Mouse (Mus musculus): Measurements from ENCODE around the gene Foxr2.
A peak's percentile ranks its signal among the peaks of the same experiment; 100 is the strongest.

Foxr2 gene

GRCm38 (mm10) chrX:153118486-153118885, at the start of gene Foxr2:
Gene Foxr2, plus strand, starts transcription at chrX:153118786.
- no peak for DNase-seq

GRCm38 (mm10) chrX:153119013-153119412, 427 bp downstream of the Foxr2 start:
- no peak for DNase-seq

GRCm38 (mm10) chrX:153139734-153140515, 21.3 kb downstream of the Foxr2 start, which contains the start of gene Rragb:
Gene Rragb, plus strand, starts transcription at chrX:153139981.
- peak; percentile 89 to 94 for DNase-seq

- DNase-seq: no peak
Observed at GRCm38 (mm10) chrX:153142656-153143055, 24.1 kb downstream of the Foxr2 start.

GRCm38 (mm10) chrX:153151766-153152165, 33.2 kb downstream of the Foxr2 start:
- DNase-seq: no peak

GRCm38 (mm10) chrX:153155322-153155721, 36.7 kb downstream of the Foxr2 start:
- DNase-seq: peak; percentile 25 to 52

GRCm38 (mm10) chrX:153174786-153175185, 56.2 kb downstream of the Foxr2 start:
- DNase-seq: peak in 1 of 2 experiments; percentile 27

- DNase-seq: no peak
Observed at GRCm38 (mm10) chrX:153182221-153182620, 63.6 kb downstream of the Foxr2 start.
